In the genomic region with DNA sequence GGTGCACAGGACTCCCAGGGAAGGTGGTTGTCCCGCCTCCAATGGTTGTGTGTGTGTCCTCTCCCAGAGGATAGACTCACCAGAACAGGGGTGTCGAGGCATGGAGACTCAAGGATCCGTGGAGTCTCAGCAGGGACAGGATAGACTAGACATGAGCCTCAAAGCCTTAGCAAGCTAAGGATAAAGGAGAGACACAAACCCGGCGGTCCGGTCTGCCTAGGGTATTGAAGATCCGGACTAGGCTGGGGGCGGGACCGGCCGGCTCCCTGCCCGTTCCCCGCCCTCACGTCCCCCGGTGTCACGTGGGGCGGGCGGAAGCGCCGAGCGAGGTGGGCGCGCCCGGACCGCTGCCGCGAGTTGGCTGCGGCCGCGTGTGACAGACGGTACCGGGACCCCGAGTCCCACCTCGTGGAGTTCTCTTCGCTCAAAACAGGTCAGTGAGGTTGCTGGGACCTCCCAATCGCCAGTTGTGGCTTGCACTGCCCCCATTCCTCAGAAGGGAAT, we compare ENCODE assay signal across 8 mouse cellular contexts. TPM values are rescaled to one million over a fixed set of nuclear protein-coding genes. Genes with fewer than 3 reads are reported as not detected.
DNase-seq lines count a peak whose midpoint lies in the region; ATAC-seq and TF ChIP-seq lines count a peak whose summit lies in the region.

Gene Arap1, plus strand, starts transcription at position 301 of the 504 bp plus-strand sequence.

- TF ChIP-seq POLR2A in myocyte (IDR thresholded peaks at IDR 0.05; ENCODE audit: insufficient read length, low read depth), result peak; percentile 78

- in situ Hi-C loops in Patski (cut with MboI; ENCODE audit: low pct_unique_long_range_greater_than_20kb), result no loop called here

- peak within 1 kb of the TSS; percentile 95 for H3K4me2 ChIP-seq in embryonic facial prominence, embryonic 12.5 days (replicated peaks)
- peak within 1 kb of the TSS; percentile 96 for H3K4me2 ChIP-seq in liver, embryonic 12.5 days
- peak within 1 kb of the TSS; percentile 90 for H3K4me2 ChIP-seq in myocyte (ENCODE audit: low read depth)

- H3K9ac ChIP-seq in embryonic facial prominence, embryonic 12.5 days, result peak within 1 kb of the TSS; percentile 50
- H3K9ac ChIP-seq in liver, embryonic 12.5 days, result peak within 1 kb of the TSS; percentile 70

- H3K36me3 ChIP-seq in embryonic facial prominence, embryonic 12.5 days, result no peaks in the 10 kb centered on the region
- H3K36me3 ChIP-seq in heart, embryonic 10.5 days, result 0 out of 2 replicates have a peak, but pooled peaks cover 9% of the 10 kb centered on the region
- H3K36me3 ChIP-seq in liver, embryonic 12.5 days, result peaks cover 33% of the 10 kb centered on the region
- no peaks in the 10 kb centered on the region for H3K36me3 ChIP-seq in myocyte (ENCODE audit: control insufficient read depth, insufficient read depth)

- POLR2A ChIA-PET in Patski (lab: Charles Lee), result interaction anchor here (0.6 to 1.3 kb wide), 4 partner anchors 11 to 26 kb away, joined by 4 to 8 read pairs (median 4); no protein-coding TSS in a partner anchor

- under 1% methylated on average over 35 of the region's 35 CpGs for WGBS in embryonic facial prominence, embryonic 12.5 days
- 1% methylated on average over 35 of the region's 35 CpGs for WGBS in heart, embryonic 10.5 days
- WGBS in liver, embryonic 12.5 days (ENCODE audit: insufficient replicate concordance), result 1% methylated on average over 30 of the region's 35 CpGs

- no peaks in the 10 kb centered on the region for H3K79me2 ChIP-seq in myocyte (ENCODE audit: control insufficient read depth, insufficient read depth)

- H3K4me1 ChIP-seq in embryonic facial prominence, embryonic 12.5 days, result 0 out of 2 replicates have a peak, but pooled peaks cover 5% of the 10 kb centered on the region
- peaks cover 71% of the 10 kb centered on the region for H3K4me1 ChIP-seq in heart, embryonic 10.5 days
- peaks cover 78% of the 10 kb centered on the region for H3K4me1 ChIP-seq in liver, embryonic 12.5 days

- DNase-seq in A20 (ENCODE audit: low read depth, low spot score), result peak; percentile 81
- DNase-seq in Patski (ENCODE audit: low read depth, low spot score), result no peak
- no peak for DNase-seq in heart, embryonic 10.5 days (ENCODE audit: low spot score)
- DNase-seq in kidney, adult 9 months, result peak; percentile 60
- DNase-seq in thymus, postnatal 0 days (ENCODE audit: low spot score), result peak; percentile 66

- H3K4me3 ChIP-seq in embryonic facial prominence, embryonic 12.5 days, result peak within 1 kb of the TSS; percentile 55
- peak within 1 kb of the TSS; percentile 73 for H3K4me3 ChIP-seq in heart, embryonic 10.5 days
- peak within 1 kb of the TSS; percentile 66 for H3K4me3 ChIP-seq in liver, embryonic 12.5 days
- peak within 1 kb of the TSS; percentile 57 for H3K4me3 ChIP-seq in myocyte

- peak; percentile 66 for ATAC-seq in Patski
- peak; percentile 58 for ATAC-seq in embryonic facial prominence, embryonic 12.5 days (ENCODE audit: insufficient number of reproducible peaks, insufficient read depth, low FRiP score, low TSS enrichment)
- peak; percentile 72 for ATAC-seq in liver, embryonic 12.5 days

- no peaks in the 10 kb centered on the region for H3K9me3 ChIP-seq in embryonic facial prominence, embryonic 12.5 days
- H3K9me3 ChIP-seq in heart, embryonic 10.5 days, result no peaks in the 10 kb centered on the region
- no peaks in the 10 kb centered on the region for H3K9me3 ChIP-seq in liver, embryonic 12.5 days (replicated peaks)

- H3K27me3 ChIP-seq in Patski (no peaks in the 10 kb centered on the region), myocyte (ENCODE audit: control insufficient read depth, insufficient read depth, insufficient read length) (no peaks in the 10 kb centered on the region)
- H3K27me3 ChIP-seq in embryonic facial prominence, embryonic 12.5 days, result peaks cover 16% of the 10 kb centered on the region
- H3K27me3 ChIP-seq in heart, embryonic 10.5 days (ENCODE audit: insufficient read depth, poor library complexity, severe bottlenecking), result peaks cover 73% of the 10 kb centered on the region
- no peaks in the 10 kb centered on the region; the same call in 1 of the 2 replicates for H3K27me3 ChIP-seq in liver, embryonic 12.5 days (replicated peaks)

- peak within 1 kb of the TSS; percentile 59 for H3ac ChIP-seq in myocyte (ENCODE audit: control insufficient read depth, insufficient read length)

- H3K27ac ChIP-seq in embryonic facial prominence, embryonic 12.5 days, result no peak within 1 kb of the TSS
- peak within 1 kb of the TSS; percentile 82 for H3K27ac ChIP-seq in heart, embryonic 10.5 days
- H3K27ac ChIP-seq in liver, embryonic 12.5 days, result peak within 1 kb of the TSS; percentile 58

- CTCF ChIA-PET in Patski (lab: Charles Lee), result interaction anchor here (1.1 to 1.5 kb wide), 4 partner anchors 10 to 25 kb away, joined by 3 to 4 read pairs (median 4); no protein-coding TSS in a partner anchor

- no peak for TF ChIP-seq CTCF in Patski (IDR thresholded peaks at IDR 0.05)

TF ChIP-seq in myocyte, 11 proteins besides CTCF, POLR2A, EP300 and RAD21:
- peak; percentile 79 for TF ChIP-seq USF1 (IDR thresholded peaks at IDR 0.05; ENCODE audit: low read depth)
- TF ChIP-seq REST (IDR thresholded peaks at IDR 0.05; ENCODE audit: insufficient read depth, insufficient read length), result no peak
- TF ChIP-seq TCF12 (IDR thresholded peaks at IDR 0.05; ENCODE audit: insufficient read depth, poor library complexity, severe bottlenecking), result no peak
- no peak for TF ChIP-seq E2F4 (IDR thresholded peaks at IDR 0.05; ENCODE audit: insufficient read depth)
- TF ChIP-seq SRF (IDR thresholded peaks at IDR 0.05; ENCODE audit: control insufficient read depth, insufficient read length, low read depth), result no peak
- TF ChIP-seq TCF3 (IDR thresholded peaks at IDR 0.05; ENCODE audit: insufficient read length, low read depth), result no peak
- peak in 1 of 3 experiments; percentile 11 for TF ChIP-seq MYOG (IDR thresholded peaks at IDR 0.05; ENCODE audit: control insufficient read depth in 1 of 3, insufficient read depth in 1 of 3, insufficient read length in 2 of 3, low read depth in 2 of 3)
- no peak for TF ChIP-seq MAX (IDR thresholded peaks at IDR 0.05; ENCODE audit: low read depth)
- peak; percentile 70 for TF ChIP-seq POLR2AphosphoS2 (IDR thresholded peaks at IDR 0.05; ENCODE audit: insufficient read length, low read depth)

RNA-seq across cellular contexts. Expression of gene Arap1, which starts in this region (rescaled TPM):
- polyA plus RNA-seq in Patski (2021) (31.1 TPM), myocyte (2012; fragmentation: generic; extraction: Trizol) (24.7 TPM)
- 23.9 and 29.7 TPM in 2 replicates for polyA plus RNA-seq in embryonic facial prominence, embryonic 12.5 days (2016; fragmentation: Nextera tagmentation; extraction: Ambion mirVana)
- polyA plus RNA-seq in heart, embryonic 10.5 days (2016; fragmentation: Nextera tagmentation; extraction: Ambion mirVana), result 15.9 and 24.6 TPM in 2 replicates
- polyA plus RNA-seq in liver, embryonic 12.5 days (2016; fragmentation: Nextera tagmentation; extraction: Ambion mirVana), result 20.5 and 24.6 TPM in 2 replicates
- 31.1 and 34.4 TPM in 2 replicates for polyA plus RNA-seq in thymus, postnatal 0 days (2015; fragmentation: Nextera tagmentation; extraction: Ambion mirVana)

Comparison
In these comparisons a context has a peak if more than half of its experiments do, and no peak if none do; other contexts are left out.
1. DNase-seq: peak in A20 (single experiment), kidney, adult 9 months (single experiment) and thymus, postnatal 0 days (single experiment); none in Patski (single experiment) and heart, embryonic 10.5 days (single experiment).
2. Peak in every context shown above with its lines, with median percentiles within 50 percentile points of each other: ATAC-seq, H3K4me2 ChIP-seq and H3K4me3 ChIP-seq.